Mouse (Mus musculus): ENCODE results near the gene Tnfrsf13c.
"Not testable (repeated sequence)": the region's sequence is repeated elsewhere in the genome, so short reads cannot be mapped to it uniquely, and the experiment has no call there.

Tnfrsf13c gene

GRCm38 (mm10) chr15:82223657-82224601 lies at the start of gene Tnfrsf13c:
Tnfrsf13c (minus strand) TSS chr15:82224369.
- no peak for DNase-seq (ENCODE audit: extremely low read depth, low read depth, low spot score)

- no peak for DNase-seq (ENCODE audit: extremely low read depth, low read depth, low spot score)
Measured at GRCm38 (mm10) chr15:82272295-82272694, 48.1 kb upstream of the Tnfrsf13c start.

GRCm38 (mm10) chr15:82271201-82271600 lies 47.0 kb upstream of the Tnfrsf13c start:
- no peak for DNase-seq (ENCODE audit: extremely low read depth, low read depth, low spot score)

GRCm38 (mm10) chr15:82268783-82269182 lies 44.6 kb upstream of the Tnfrsf13c start:
- no peak for DNase-seq (ENCODE audit: extremely low read depth, low read depth, low spot score)

GRCm38 (mm10) chr15:82268185-82268584 lies 44.0 kb upstream of the Tnfrsf13c start:
- no peak for DNase-seq (ENCODE audit: extremely low read depth, low read depth, low spot score)

- DNase-seq (ENCODE audit: extremely low read depth, low read depth, low spot score) = no peak
Measured at GRCm38 (mm10) chr15:82266356-82266755, 42.2 kb upstream of the Tnfrsf13c start.

- DNase-seq (ENCODE audit: extremely low read depth, low read depth, low spot score) = no peak
Measured at GRCm38 (mm10) chr15:82259510-82259909, 35.3 kb upstream of the Tnfrsf13c start.

- no peak for DNase-seq (ENCODE audit: extremely low read depth, low read depth, low spot score)
Measured at GRCm38 (mm10) chr15:82255944-82256383, 31.8 kb upstream of the Tnfrsf13c start.

GRCm38 (mm10) chr15:82255248-82255647 lies 31.1 kb upstream of the Tnfrsf13c start:
- no peak for DNase-seq (ENCODE audit: extremely low read depth, low read depth, low spot score)

GRCm38 (mm10) chr15:82252097-82252496 lies 27.9 kb upstream of the Tnfrsf13c start, which contains the start of gene 1500009C09Rik:
1500009C09Rik (plus strand) TSS chr15:82252397.
- no peak for DNase-seq (ENCODE audit: extremely low read depth, low read depth, low spot score)

GRCm38 (mm10) chr15:82251579-82251978 lies 27.4 kb upstream of the Tnfrsf13c start:
- DNase-seq (ENCODE audit: extremely low read depth, low read depth, low spot score) = no peak

GRCm38 (mm10) chr15:82247131-82247776 lies 23.1 kb upstream of the Tnfrsf13c start:
- no peak for DNase-seq (ENCODE audit: extremely low read depth, low read depth, low spot score)

GRCm38 (mm10) chr15:82244805-82245161 lies 20.6 kb upstream of the Tnfrsf13c start:
- not testable (repeated sequence) for DNase-seq (ENCODE audit: extremely low read depth, low read depth, low spot score)

- no peak for DNase-seq (ENCODE audit: extremely low read depth, low read depth, low spot score)
Measured at GRCm38 (mm10) chr15:82244115-82244804, 20.1 kb upstream of the Tnfrsf13c start, which contains the start of gene Cenpm. Cenpm (minus strand) TSS chr15:82244748.

- DNase-seq (ENCODE audit: extremely low read depth, low read depth, low spot score) = no peak
Measured at GRCm38 (mm10) chr15:82243742-82244114, 19.6 kb upstream of the Tnfrsf13c start.

GRCm38 (mm10) chr15:82243311-82243710 lies 19.1 kb upstream of the Tnfrsf13c start:
- no peak for DNase-seq (ENCODE audit: extremely low read depth, low read depth, low spot score)

GRCm38 (mm10) chr15:82236565-82236964 lies 12.4 kb upstream of the Tnfrsf13c start:
- DNase-seq (ENCODE audit: extremely low read depth, low read depth, low spot score) = no peak

- no peak for DNase-seq (ENCODE audit: extremely low read depth, low read depth, low spot score)
Measured at GRCm38 (mm10) chr15:82235661-82236060, 11.5 kb upstream of the Tnfrsf13c start.

- DNase-seq (ENCODE audit: extremely low read depth, low read depth, low spot score) = no peak
Measured at GRCm38 (mm10) chr15:82232651-82233050, 8.5 kb upstream of the Tnfrsf13c start.

GRCm38 (mm10) chr15:82231591-82232378 lies 7.6 kb upstream of the Tnfrsf13c start:
- no peak for DNase-seq (ENCODE audit: extremely low read depth, low read depth, low spot score)

All from fat pad, adult 2 months (tissue).